Mouse (Mus musculus): ENCODE data around the gene Myo18b. TPM values are rescaled to one million over a fixed set of nuclear protein-coding genes. Genes with fewer than 3 reads are reported as not detected.

Gene Myo18b
- polyA plus RNA-seq, 1 experiment = 0.37 TPM

GRCm38 (mm10) chr5:112908169-112908614, 12.0 kb upstream of the Myo18b start:
- Histone ChIP-seq H3K36me3 (ENCODE audit: control insufficient read depth, insufficient read depth, low read length) (no peaks in the 10 kb centered on the region), H3K4me3 (ENCODE audit: low read depth, low read length) (no peak overlapping the region), H3K4me1 (ENCODE audit: control insufficient read depth, insufficient read depth, insufficient read length, low read length) (peaks cover 6% of the 10 kb centered on the region; the same call in 1 of the 2 replicates), H3K27me3 (ENCODE audit: control insufficient read depth, insufficient read depth, low read length) (no peaks in the 10 kb centered on the region), H3K27ac (ENCODE audit: insufficient read depth, low read depth, low read length) (no peak overlapping the region)
- WGBS = 50% methylated on average over 2 of the region's 2 CpGs
- no peak for TF ChIP-seq POLR2A (IDR thresholded peaks at IDR 0.05; ENCODE audit: low read depth, low read length)
- no peak for TF ChIP-seq CTCF (IDR thresholded peaks at IDR 0.05; ENCODE audit: extremely low read depth, insufficient read length, insufficient replicate concordance, low read depth, low read length)

GRCm38 (mm10) chr5:112907504-112907903, 11.3 kb upstream of the Myo18b start:
- Histone ChIP-seq H3K4me3 (ENCODE audit: low read depth, low read length) (no peak overlapping the region), H3K27me3 (ENCODE audit: control insufficient read depth, insufficient read depth, low read length) (no peaks in the 10 kb centered on the region), H3K27ac (ENCODE audit: insufficient read depth, low read depth, low read length) (no peak overlapping the region), H3K36me3 (ENCODE audit: control insufficient read depth, insufficient read depth, low read length) (no peaks in the 10 kb centered on the region), H3K4me1 (ENCODE audit: control insufficient read depth, insufficient read depth, insufficient read length, low read length) (peaks cover 2% of the 10 kb centered on the region; the same call in 1 of the 2 replicates)
- TF ChIP-seq CTCF (IDR thresholded peaks at IDR 0.05; ENCODE audit: extremely low read depth, insufficient read length, insufficient replicate concordance, low read depth, low read length) (no peak), POLR2A (IDR thresholded peaks at IDR 0.05; ENCODE audit: low read depth, low read length) (no peak)
- 64% methylated on average over 6 of the region's 6 CpGs for WGBS

DNA sequence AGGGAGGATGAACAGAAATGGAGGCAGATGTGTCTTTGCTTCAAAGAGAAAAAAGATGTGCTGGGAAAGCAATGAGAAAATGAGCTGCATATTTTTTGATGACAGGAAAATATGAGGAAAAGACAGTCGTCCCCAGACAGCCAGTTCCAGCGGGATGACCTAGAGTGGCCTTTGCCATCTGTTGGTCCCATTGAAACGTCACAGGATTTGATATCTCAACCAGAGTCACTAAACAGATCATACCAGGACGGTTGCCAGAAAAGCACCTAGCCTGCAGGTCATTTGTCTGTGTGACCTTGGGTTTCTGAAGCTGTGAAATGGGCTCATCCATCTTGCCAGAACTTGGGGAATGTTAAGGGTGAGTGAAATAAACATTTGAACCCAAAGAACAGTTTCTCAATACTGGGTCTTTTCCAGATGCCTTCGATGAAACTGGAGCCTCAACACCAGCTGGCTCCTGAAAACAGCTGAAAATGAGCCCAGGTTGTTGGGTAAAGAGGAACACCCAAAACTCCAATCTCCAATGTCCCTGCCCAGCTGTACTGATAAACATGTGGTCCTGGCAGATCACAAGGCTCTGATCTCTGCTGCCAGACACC, 2.6 kb downstream of the Myo18b start:
- no peaks in the 10 kb centered on the region for H3K27me3 ChIP-seq (ENCODE audit: control insufficient read depth, insufficient read depth, low read length)
- H3K4me3 ChIP-seq (ENCODE audit: low read depth, low read length) = no peak overlapping the region
- H3K4me1 ChIP-seq (ENCODE audit: control insufficient read depth, insufficient read depth, insufficient read length, low read length) = no peaks in the 10 kb centered on the region
- 58% methylated on average over 5 of the region's 5 CpGs for WGBS
- TF ChIP-seq CTCF (IDR thresholded peaks at IDR 0.05; ENCODE audit: extremely low read depth, insufficient read length, insufficient replicate concordance, low read depth, low read length) = no peak
- H3K27ac ChIP-seq (ENCODE audit: insufficient read depth, low read depth, low read length) = no peak overlapping the region
- no peaks in the 10 kb centered on the region for H3K36me3 ChIP-seq (ENCODE audit: control insufficient read depth, insufficient read depth, low read length)

DNA sequence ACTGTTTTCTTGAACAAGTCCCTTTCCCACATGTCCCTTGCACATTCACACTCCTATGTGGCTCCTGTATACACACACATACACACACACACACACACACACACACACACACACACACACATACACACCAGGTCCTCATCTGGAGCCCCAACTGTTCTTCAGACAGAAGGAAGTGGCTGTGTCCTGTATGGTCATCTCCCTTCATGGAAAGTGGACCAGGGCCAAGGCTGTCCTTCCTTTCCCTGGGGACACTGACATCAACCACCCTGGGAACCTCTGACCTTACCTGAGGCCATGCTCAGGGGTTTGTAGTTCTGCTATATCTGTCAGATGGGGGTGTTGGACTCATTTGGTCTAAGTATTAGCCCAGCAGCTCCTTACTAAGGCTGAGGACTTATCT, 3.8 kb downstream of the Myo18b start:
- no peaks in the 10 kb centered on the region for H3K4me1 ChIP-seq (ENCODE audit: control insufficient read depth, insufficient read depth, insufficient read length, low read length)
- H3K27me3 ChIP-seq (ENCODE audit: control insufficient read depth, insufficient read depth, low read length) = no peaks in the 10 kb centered on the region
- no peaks in the 10 kb centered on the region for H3K36me3 ChIP-seq (ENCODE audit: control insufficient read depth, insufficient read depth, low read length)
- H3K4me3 ChIP-seq (ENCODE audit: low read depth, low read length) = no peak overlapping the region
- H3K27ac ChIP-seq (ENCODE audit: insufficient read depth, low read depth, low read length) = no peak overlapping the region
- no peak for TF ChIP-seq CTCF (IDR thresholded peaks at IDR 0.05; ENCODE audit: extremely low read depth, insufficient read length, insufficient replicate concordance, low read depth, low read length)
- TF ChIP-seq POLR2A (IDR thresholded peaks at IDR 0.05; ENCODE audit: low read depth, low read length) = no peak

DNA sequence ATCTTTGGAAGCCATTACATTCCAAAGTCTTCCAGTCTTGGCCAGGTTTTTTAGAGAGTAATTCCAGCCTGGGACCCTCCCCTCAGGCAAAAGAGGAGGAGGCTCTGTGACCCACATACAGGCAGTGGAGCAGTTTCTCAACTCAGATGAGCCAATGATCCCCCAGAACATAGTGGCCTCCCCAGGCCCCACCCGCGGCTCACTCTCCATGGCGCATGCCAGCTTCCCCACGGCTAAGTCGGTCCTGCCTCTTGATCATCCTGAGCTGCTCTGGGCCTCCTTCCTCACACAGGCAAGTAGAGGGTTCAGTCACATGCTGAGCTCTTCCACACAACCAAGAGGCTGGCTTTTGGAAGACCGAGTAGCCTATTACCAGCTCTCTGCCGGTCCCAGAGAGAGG, 7.5 kb downstream of the Myo18b start:
- H3K36me3 ChIP-seq (ENCODE audit: control insufficient read depth, insufficient read depth, low read length) = no peaks in the 10 kb centered on the region
- WGBS = 47% methylated on average over 7 of the region's 7 CpGs
- H3K27me3 ChIP-seq (ENCODE audit: control insufficient read depth, insufficient read depth, low read length) = no peaks in the 10 kb centered on the region
- no peaks in the 10 kb centered on the region for H3K4me1 ChIP-seq (ENCODE audit: control insufficient read depth, insufficient read depth, insufficient read length, low read length)
- TF ChIP-seq POLR2A (IDR thresholded peaks at IDR 0.05; ENCODE audit: low read depth, low read length) = no peak
- no peak overlapping the region for H3K27ac ChIP-seq (ENCODE audit: insufficient read depth, low read depth, low read length)
- H3K4me3 ChIP-seq (ENCODE audit: low read depth, low read length) = no peak overlapping the region

- WGBS = 65% methylated on average over 17 of the region's 17 CpGs
- no peaks in the 10 kb centered on the region for H3K4me1 ChIP-seq (ENCODE audit: control insufficient read depth, insufficient read depth, insufficient read length, low read length)
- H3K27me3 ChIP-seq (ENCODE audit: control insufficient read depth, insufficient read depth, low read length) = no peaks in the 10 kb centered on the region
- no peak overlapping the region for H3K27ac ChIP-seq (ENCODE audit: insufficient read depth, low read depth, low read length)
- TF ChIP-seq POLR2A (IDR thresholded peaks at IDR 0.05; ENCODE audit: low read depth, low read length) = no peak
- TF ChIP-seq CTCF (IDR thresholded peaks at IDR 0.05; ENCODE audit: extremely low read depth, insufficient read length, insufficient replicate concordance, low read depth, low read length) = no peak
- H3K36me3 ChIP-seq (ENCODE audit: control insufficient read depth, insufficient read depth, low read length) = no peaks in the 10 kb centered on the region
- no peak overlapping the region for H3K4me3 ChIP-seq (ENCODE audit: low read depth, low read length)
These were observed 9.3 kb downstream of the Myo18b start for GRCm38 (mm10) chr5:112886687-112887491.

GRCm38 (mm10) chr5:112877391-112878115, 18.6 kb downstream of the Myo18b start:
- H3K27ac ChIP-seq (ENCODE audit: insufficient read depth, low read depth, low read length) = no peak overlapping the region
- TF ChIP-seq POLR2A (IDR thresholded peaks at IDR 0.05; ENCODE audit: low read depth, low read length) (no peak), CTCF (IDR thresholded peaks at IDR 0.05; ENCODE audit: extremely low read depth, insufficient read length, insufficient replicate concordance, low read depth, low read length) (no peak)
- 49% methylated on average over 14 of the region's 14 CpGs for WGBS
- H3K27me3 ChIP-seq (ENCODE audit: control insufficient read depth, insufficient read depth, low read length) = no peaks in the 10 kb centered on the region
- no peak overlapping the region for H3K4me3 ChIP-seq (ENCODE audit: low read depth, low read length)
- H3K4me1 ChIP-seq (ENCODE audit: control insufficient read depth, insufficient read depth, insufficient read length, low read length) = peaks cover 2% of the 10 kb centered on the region; the same call in 1 of the 2 replicates
- H3K36me3 ChIP-seq (ENCODE audit: control insufficient read depth, insufficient read depth, low read length) = no peaks in the 10 kb centered on the region
